Mouse (Mus musculus) mouse embryonic stem cell (cell line): ENCODE data around the gene Smg9.

Experiments used
- in situ Hi-C, 2 experiments: fragments of 300-500 bp; cut with MboI; formaldehyde crosslinking; loops; 1 replicate in 1 of 2; 3 replicates in 1 of 2; pipeline ENCODE4 v1.14.3; 2019 to 2020; ENCODE audit warnings: low sequenced_read_pairs in 2 of 2, low pct_unique_long_range_greater_than_20kb in 1 of 2, mixed read lengths in 1 of 2; ENCODE audit not compliant: unreplicated experiment in 1 of 2

Smg9 gene

GRCm38 (mm10) chr7:24373538-24374379, 25.7 kb upstream of the Smg9 start:
- in situ Hi-C loops: no loop called here

DNA sequence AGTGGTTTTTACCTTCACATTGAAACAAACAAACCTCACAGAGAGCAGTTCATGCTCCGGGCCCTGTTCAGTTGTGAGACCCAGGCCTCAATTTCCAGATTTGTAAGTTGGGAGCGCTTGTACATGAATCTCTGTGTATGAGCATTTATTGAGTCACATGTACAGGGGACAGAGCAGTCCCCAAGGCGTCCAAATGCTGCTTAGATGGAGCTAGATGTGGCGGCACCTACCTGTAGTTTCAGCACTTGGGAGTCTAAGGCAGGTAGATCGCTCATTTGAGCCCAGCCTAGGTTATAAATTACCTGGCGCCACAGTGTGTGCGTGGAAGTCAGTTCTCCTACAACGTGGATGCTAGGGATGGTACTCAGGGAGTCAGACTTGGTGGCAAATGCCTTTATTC, 23.0 kb upstream of the Smg9 start:
- in situ Hi-C loops: no loop called here

DNA sequence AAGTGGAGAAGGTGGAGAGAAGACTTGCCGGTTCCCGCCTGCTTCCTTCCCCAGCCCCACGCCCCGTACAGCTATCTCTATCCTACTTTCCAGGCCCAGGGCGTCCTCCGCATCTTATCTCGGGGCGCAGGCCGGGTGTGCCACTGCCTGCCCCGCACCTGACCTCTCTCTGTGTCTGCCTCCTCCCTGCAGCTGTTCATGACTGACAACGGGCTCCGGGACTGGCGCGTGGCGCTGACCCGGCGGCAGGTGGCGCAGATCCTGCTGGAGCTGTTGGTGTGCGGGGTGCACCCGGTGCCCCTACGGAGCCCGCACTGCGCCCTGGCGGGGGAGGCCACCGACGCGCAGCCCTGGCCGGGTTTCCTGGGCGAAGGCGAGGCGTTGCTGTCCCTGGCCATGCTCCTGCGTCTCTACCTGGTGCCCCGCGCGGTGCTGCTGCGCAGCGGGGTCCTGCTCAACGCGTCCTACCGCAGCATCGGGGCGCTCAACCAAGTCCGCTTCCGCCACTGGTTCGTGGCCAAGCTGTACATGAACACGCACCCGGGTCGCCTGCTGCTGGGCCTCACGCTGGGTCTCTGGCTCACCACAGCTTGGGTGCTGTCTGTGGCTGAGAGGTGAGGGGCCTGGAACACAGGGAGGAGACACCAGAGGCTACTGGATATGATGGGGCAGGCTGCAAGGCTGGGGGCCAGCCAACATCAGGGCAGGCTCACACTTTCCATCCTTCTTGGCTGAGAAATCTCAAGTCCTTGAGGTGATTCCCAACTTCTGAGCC, 22.1 kb upstream of the Smg9 start:
- in situ Hi-C loops: no loop called here

DNA sequence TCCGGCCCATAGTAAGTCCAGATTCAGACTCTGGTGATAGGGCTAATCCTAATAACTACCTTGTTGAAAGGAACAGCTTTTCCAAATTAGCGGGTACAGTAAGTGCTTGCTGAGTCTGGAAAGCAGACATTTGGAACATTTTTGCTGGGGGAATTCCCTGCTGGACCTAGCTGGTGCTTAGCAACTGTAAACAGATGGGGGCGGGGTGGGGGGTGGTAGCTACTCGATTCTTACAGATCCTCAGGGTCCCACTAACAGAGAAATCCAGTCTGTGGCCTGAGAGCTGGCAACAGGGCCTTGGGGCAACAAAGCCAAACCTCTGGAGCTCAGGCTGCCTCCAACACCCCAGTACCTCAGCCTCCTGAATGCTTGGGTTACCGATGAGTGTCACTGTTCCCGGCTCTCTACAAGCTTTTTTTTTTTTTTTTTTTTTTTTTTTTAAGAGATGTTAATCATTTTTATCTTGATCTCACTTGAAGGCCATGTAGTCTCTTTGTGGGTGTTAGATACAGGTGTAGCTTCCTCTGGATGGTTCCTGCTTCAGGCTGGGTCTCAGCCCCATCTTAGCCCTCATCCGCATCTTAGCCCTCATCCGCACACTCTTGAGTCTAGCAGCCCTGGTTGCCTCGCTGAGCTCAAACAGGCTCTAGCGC, 21.2 kb upstream of the Smg9 start:
- in situ Hi-C loops: no loop called here

- in situ Hi-C loops: no loop called here
These were observed 19.5 kb upstream of the Smg9 start for GRCm38 (mm10) chr7:24379934-24380333.

DNA sequence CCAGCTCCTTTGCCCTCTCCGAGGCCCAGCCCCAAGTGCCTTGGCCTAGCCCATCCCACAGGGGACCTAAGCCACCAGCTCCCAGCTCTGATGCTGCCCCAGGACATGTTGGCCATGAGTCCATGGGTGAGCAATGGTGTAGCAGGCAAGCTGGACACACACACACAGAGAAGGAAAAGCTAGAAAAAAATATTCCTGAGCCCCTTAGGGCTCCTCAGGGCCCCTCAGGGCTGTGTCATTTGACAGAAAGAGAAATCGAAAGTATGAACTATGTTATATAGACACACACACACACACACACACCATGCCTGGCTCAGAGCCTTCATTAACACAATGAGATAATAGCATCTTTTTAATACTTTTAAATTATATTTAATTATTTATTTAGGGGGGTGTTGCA, 19.0 kb upstream of the Smg9 start:
- in situ Hi-C loops: no loop called here

GRCm38 (mm10) chr7:24382730-24383372, 16.6 kb upstream of the Smg9 start:
- in situ Hi-C loops: no loop called here

DNA sequence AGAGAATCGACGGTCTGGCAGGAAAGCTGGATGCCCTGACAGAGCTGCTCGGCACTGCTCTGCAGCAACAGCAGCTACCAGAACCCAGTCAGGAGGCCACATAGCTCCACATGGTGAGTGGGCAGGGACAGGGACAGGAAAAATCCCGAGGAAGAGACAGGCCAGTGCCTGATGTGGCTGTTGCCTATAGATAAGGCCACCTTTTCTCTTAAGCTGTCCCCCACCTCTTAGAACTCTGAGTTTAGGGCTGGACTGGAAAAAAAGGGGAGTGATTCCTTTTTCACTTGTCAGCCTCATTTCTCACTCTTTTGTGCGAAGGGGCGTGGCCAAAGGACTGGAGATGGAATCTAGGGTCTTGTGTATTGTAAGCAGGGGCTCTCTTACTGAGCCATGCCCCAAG, 15.3 kb upstream of the Smg9 start:
- in situ Hi-C loops: no loop called here

- in situ Hi-C loops: loop anchor here in 1 of 2 experiments (5.0 kb wide), 1 partner anchor 38 kb away; the partner anchor contains the start of gene Lypd5
These were observed 14.6 kb upstream of the Smg9 start for GRCm38 (mm10) chr7:24384827-24385226.

DNA sequence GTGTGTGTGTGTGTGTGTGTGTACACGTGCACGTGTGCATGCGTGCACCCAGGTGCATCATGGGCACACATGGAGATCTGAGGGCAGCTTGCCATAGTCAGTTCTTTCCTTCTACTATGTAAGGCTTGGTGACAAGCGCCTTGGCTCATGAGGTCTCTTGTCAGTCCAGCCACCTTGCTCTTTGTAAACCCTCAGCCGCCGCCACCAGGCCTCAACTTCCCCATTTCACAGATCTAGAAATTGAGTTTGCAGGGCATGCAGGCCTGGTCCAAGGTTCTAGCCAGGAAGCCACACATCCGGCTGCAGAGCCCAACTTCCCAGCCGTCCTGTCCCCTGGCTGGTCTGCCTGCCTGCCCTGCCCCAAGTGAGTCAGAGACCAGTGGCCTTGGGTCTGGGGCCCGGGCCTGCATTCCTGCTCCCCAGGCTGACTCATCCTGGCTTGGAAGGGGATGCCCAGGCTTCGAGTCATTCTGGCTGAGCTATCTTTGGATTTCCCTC, 12.3 kb upstream of the Smg9 start:
- in situ Hi-C loops: loop anchor here in 1 of 2 experiments (5.0 kb wide), 1 partner anchor 40 kb away; the partner anchor contains the start of gene Lypd5

DNA sequence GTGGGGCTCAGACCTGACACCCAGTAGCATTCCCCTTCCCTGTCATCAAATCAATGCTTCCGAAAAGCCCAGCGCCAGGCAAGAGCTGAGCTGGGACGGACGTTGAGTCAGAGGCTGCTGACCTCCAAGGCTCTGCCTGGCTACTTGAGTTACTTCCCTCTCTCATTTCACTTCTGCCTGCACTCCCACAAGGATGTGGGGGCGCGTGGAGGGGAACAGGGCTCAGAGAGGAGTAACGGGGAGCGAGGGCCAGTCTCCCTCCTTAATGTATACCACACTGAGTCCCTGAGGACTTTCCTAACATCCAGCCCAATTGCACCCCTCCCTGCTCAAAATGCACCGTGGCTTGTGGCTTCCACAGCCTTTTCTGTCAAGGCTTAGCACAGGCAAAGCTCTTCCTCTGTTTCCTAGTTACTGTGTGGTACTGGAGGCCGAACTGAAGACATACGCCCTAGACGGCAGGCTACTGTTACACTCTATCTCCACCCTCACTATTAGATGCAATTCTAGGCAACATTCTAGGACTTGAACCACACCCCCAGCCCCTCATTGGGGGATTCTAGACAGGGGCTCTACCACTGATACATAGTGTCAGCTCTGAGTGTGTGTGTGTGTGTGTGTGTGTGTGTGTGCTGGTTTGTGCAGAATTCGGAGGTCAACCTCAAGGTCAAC, 9.8 kb upstream of the Smg9 start:
- in situ Hi-C loops: loop anchor here in 1 of 2 experiments (5.0 kb wide), 1 partner anchor 42 kb away; the partner anchor contains the start of gene Lypd5

DNA sequence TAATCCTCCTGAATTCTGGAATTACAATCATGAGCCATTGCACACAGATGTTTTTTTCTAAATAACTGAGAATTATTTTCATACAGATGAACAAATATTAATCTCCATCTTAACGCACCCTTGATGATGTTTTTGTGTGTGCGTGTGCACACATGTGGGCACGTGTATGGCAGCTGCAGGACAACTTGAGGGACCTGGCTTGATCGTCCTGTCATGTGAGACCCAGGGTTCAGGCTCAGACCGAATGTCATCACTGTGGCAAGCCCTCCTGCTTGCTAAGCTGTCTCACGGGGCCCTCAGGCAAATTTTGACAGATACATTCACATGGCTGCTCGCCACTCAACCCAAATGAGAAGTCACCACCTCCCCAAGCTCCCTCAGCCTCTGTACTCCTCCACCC, 8.9 kb upstream of the Smg9 start:
- in situ Hi-C loops: no loop called here

- in situ Hi-C loops: no loop called here
These were observed 8.3 kb upstream of the Smg9 start for GRCm38 (mm10) chr7:24391077-24391476.

DNA sequence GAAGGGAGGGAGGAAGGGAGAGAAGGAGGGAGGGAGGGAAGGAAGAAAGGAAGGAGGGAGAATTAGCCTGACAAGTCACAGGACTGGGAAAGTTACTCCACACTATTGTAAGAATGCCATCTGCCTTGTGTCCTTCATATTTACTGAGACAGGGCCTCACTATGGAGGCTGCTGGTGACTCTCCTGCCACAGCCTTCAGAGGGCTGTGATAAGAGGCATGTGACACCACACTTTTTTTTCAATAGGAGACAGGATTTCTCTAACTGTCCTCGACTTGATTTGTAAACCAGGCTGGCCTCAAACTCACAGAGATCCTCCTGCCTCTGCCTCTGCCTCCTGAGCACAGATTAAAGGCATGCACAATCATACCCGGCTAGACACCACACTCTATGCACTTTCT, 7.7 kb upstream of the Smg9 start:
- in situ Hi-C loops: no loop called here

- in situ Hi-C loops: no loop called here
These were observed 5.4 kb upstream of the Smg9 start for GRCm38 (mm10) chr7:24394054-24394453.

DNA sequence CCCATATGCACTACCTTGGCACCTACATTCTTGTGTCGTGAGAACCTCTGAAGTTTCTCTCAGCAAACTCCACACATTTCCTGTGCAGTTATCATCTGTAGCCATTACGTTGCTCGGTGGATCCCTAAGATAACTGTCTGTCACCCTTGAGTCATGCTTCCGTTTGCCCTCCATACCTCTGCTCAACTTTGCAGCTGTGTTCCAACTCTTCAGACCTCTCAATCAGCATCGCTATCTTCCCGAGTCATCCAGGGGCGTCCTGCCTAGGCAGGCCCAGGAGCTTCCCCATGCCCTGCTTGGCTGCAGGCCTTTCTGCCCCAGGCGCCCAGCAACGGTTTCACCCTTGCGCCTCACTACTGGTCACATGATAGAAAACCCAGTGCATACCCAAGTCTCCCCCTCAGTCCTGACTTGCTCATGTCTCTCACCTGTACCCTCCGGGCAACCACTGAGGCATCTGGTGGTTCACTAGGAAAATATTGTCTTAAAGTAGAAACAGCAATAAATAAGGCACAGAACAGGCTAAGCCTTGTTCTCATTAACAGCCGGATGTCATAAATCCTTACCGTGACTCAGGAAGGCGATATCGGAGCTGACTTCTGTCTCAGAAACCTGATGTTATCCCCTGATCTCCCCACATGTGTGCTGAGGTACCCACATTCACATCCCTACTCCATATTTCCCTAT, 4.8 kb upstream of the Smg9 start:
- in situ Hi-C loops: no loop called here

GRCm38 (mm10) chr7:24396832-24397231, 2.6 kb upstream of the Smg9 start:
- in situ Hi-C loops: no loop called here
